Mouse (Mus musculus) neural tube, embryonic 14.5 days (tissue): ENCODE measurements at regions not wholly inside any gene's neighbourhood (a gene's known extent, or its start where the extent isn't known, plus 50 kb on each side); places are given as distances from the start of the nearest gene placed in this dataset.

Experiments
- ATAC-seq: fragments of 200-750 bp; cut with Nextera tagmentation; 2 replicates; pipeline ENCODE4 v1.8.0; 2017; ENCODE audit warnings: low read depth, mild to moderate bottlenecking, moderate TSS enrichment, moderate library complexity
- H3K27ac ChIP-seq: fragments of 300-500 bp; sonication (generic); 2 replicates; pipeline ENCODE4 v1.5.1; 2014; ENCODE audit warnings: low read depth, mild to moderate bottlenecking, control low read depth, low read length, moderate library complexity, mixed read lengths
- H3K27me3 ChIP-seq: fragments of 300-500 bp; sonication (generic); 2 replicates; pipeline ENCODE4 v1.6.1; 2014; ENCODE audit warnings: low read length; ENCODE audit not compliant: control insufficient read depth, insufficient read depth
- H3K36me3 ChIP-seq: fragments of 300-500 bp; sonication (generic); 2 replicates; pipeline ENCODE4 v1.6.1; 2014; ENCODE audit warnings: low read length, mixed read lengths; ENCODE audit not compliant: control insufficient read depth, insufficient read depth
- H3K4me1 ChIP-seq: fragments of 300-500 bp; sonication (generic); 2 replicates; pipeline ENCODE4 v1.6.1; 2014; ENCODE audit warnings: low read length; ENCODE audit not compliant: control insufficient read depth, insufficient read depth
- H3K4me2 ChIP-seq: fragments of 300-500 bp; sonication (generic); 2 replicates; pipeline ENCODE4 v1.6.1; 2014; ENCODE audit warnings: mild to moderate bottlenecking, low read depth, low read length, control low read depth
- H3K4me3 ChIP-seq: fragments of 300-500 bp; sonication (generic); 2 replicates; pipeline ENCODE4 v1.5.1; 2014; ENCODE audit warnings: low read depth, low read length, control low read depth, mixed read lengths
- H3K9ac ChIP-seq: fragments of 300-500 bp; sonication (generic); replicated peaks from 2 replicates; pipeline ENCODE4 v1.6.1; 2014; ENCODE audit warnings: low read depth, mild to moderate bottlenecking, control low read depth, low read length, mixed read lengths
- H3K9me3 ChIP-seq: fragments of 300-500 bp; sonication (generic); 2 replicates; pipeline ENCODE4 v1.6.1; 2016; ENCODE audit warnings: low read length; ENCODE audit not compliant: control insufficient read depth
- WGBS: fragments of 180-500 bp; shearing (Covaris S2); extraction: QIAGEN DNeasy Blood & Tissue Kit; methylation state at CpG from one replicate; pipeline ENCODE4 v1.1.7; 2014; 5-methylcytosine and 5-hydroxymethylcytosine counted together

DNA sequence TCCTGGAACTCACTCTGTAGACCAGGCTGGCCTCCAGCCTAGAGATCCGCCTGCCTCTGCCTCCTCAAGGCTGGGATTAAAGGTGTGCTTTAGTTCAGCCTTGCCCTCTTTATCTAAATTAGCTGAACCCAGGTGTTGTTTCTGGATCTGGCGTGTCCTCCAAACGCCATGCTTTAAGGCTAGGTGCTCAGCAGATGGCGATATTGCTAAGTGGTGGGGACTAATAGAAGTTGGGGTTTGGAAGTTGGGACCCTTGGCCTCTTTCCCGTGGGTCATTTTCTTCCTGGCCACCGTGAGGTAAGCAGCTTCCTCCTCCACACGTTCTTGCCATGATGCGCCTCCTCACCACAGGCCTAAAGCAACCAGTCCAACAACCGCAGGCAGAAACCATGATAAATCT, 91.3 kb downstream of the Cd83 start:
- H3K4me1 ChIP-seq, result no peaks in the 10 kb centered on the region
- H3K27me3 ChIP-seq, result no peaks in the 10 kb centered on the region
- H3K4me2 ChIP-seq, result no peak overlapping the region
- no peaks in the 10 kb centered on the region for H3K9me3 ChIP-seq
- WGBS, result 79% methylated on average over 9 of the region's 9 CpGs
- no peaks in the 10 kb centered on the region for H3K36me3 ChIP-seq
- H3K4me3 ChIP-seq, result no peak overlapping the region
- no peak overlapping the region for H3K9ac ChIP-seq
- no peak overlapping the region for H3K27ac ChIP-seq
- ATAC-seq, result no peak

DNA sequence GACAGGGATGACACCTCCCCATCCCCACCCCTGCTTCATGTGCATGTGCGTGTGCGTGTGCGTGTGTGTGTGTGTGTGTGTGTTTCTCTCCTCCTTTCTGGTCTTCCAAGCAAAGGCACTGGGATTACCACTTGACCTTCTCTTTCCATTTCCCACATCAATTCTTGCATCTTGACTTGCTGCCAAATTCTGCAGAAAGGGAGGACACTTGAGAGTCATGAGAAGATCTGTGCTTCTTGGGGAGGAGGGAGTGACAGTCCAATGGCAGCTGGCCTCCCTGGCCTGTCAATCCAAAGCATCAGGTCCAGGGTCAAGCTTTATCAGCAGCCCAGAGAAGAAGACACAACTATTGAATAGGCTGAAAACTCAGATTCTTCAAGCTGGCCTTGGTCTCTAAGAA, 102.7 kb downstream of the Cd83 start:
- Histone ChIP-seq H3K9ac (no peak overlapping the region), H3K4me2 (no peak overlapping the region), H3K27ac (no peak overlapping the region), H3K27me3 (no peaks in the 10 kb centered on the region), H3K4me3 (no peak overlapping the region), H3K36me3 (no peaks in the 10 kb centered on the region), H3K9me3 (no peaks in the 10 kb centered on the region), H3K4me1 (no peaks in the 10 kb centered on the region)
- WGBS, result 96% methylated on average over 3 of the region's 3 CpGs
- no peak for ATAC-seq

DNA sequence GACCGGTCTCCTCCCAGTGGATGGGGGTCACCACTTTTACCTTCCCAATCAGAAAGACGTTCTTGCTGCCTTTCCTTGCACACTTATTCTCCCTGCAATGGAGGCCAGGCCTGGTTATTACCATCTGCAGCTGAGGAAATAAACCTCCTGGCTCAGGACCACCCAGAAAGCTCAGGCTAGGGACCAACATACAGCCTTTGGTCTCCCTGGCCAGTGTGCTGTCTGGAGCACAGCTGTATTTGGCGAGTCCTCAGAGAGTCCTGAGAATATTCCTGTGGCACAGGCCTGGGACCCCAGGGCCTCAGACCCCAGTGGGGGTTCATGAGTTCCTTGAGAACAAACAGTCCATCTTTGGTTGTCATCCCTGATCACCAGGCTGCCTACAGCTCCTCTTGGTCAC, 107.4 kb downstream of the Cd83 start:
- 63% methylated on average over 3 of the region's 3 CpGs for WGBS
- Histone ChIP-seq H3K9me3 (no peaks in the 10 kb centered on the region), H3K9ac (no peak overlapping the region), H3K27ac (no peak overlapping the region), H3K4me3 (no peak overlapping the region), H3K4me2 (no peak overlapping the region), H3K36me3 (no peaks in the 10 kb centered on the region), H3K4me1 (no peaks in the 10 kb centered on the region), H3K27me3 (no peaks in the 10 kb centered on the region)
- no peak for ATAC-seq

DNA sequence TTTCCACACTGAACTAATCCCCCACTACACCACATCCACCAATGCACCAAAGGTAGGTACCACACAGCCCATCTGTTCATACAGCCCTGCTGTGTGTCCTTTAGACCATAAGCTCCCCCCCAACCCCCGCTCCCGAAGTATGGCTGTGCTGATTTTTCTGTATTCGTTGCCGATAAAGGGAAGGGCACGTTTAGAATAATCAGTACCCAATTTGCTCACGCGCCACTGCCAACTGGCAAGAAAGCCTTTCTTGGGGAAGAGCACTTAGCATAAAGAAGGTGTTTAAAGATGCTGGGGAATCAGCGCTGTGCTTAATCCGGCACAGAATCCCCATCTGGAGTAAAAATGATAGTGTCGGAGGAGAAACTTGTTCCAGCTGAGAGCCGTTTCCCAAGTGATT, 111.4 kb downstream of the Cd83 start:
- no peak overlapping the region for H3K9ac ChIP-seq
- no peak for ATAC-seq
- H3K9me3 ChIP-seq, result no peaks in the 10 kb centered on the region
- 64% methylated on average over 11 of the region's 11 CpGs for WGBS
- no peaks in the 10 kb centered on the region for H3K27me3 ChIP-seq
- no peaks in the 10 kb centered on the region for H3K4me1 ChIP-seq
- no peak overlapping the region for H3K27ac ChIP-seq
- H3K36me3 ChIP-seq, result no peaks in the 10 kb centered on the region
- H3K4me2 ChIP-seq, result no peak overlapping the region
- no peak overlapping the region for H3K4me3 ChIP-seq

DNA sequence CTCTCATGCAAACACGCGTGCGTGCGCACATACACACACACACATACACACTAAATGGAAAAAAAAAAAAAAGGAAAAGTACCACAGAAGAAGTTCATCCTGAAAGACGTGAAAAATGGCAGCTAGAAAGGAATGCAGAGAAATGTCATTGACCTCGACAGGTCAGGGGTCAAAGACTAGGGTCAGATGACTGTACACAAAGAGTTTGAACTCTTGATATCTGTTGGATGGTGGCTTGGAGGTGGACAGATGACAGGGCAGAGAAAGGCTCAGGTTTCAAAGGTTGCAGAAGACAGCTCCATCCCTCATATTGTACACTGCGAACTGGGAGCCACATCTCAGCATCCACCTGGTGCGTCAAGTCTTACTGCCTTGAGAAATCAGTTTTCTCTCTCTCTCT, 112.5 kb downstream of the Cd83 start:
- no peaks in the 10 kb centered on the region for H3K4me1 ChIP-seq
- H3K27me3 ChIP-seq, result no peaks in the 10 kb centered on the region
- H3K4me3 ChIP-seq, result no peak overlapping the region
- no peak overlapping the region for H3K9ac ChIP-seq
- H3K27ac ChIP-seq, result no peak overlapping the region
- H3K9me3 ChIP-seq, result no peaks in the 10 kb centered on the region
- no peak overlapping the region for H3K4me2 ChIP-seq
- H3K36me3 ChIP-seq, result no peaks in the 10 kb centered on the region
- ATAC-seq, result no peak
- 88% methylated on average over 8 of the region's 8 CpGs for WGBS

DNA sequence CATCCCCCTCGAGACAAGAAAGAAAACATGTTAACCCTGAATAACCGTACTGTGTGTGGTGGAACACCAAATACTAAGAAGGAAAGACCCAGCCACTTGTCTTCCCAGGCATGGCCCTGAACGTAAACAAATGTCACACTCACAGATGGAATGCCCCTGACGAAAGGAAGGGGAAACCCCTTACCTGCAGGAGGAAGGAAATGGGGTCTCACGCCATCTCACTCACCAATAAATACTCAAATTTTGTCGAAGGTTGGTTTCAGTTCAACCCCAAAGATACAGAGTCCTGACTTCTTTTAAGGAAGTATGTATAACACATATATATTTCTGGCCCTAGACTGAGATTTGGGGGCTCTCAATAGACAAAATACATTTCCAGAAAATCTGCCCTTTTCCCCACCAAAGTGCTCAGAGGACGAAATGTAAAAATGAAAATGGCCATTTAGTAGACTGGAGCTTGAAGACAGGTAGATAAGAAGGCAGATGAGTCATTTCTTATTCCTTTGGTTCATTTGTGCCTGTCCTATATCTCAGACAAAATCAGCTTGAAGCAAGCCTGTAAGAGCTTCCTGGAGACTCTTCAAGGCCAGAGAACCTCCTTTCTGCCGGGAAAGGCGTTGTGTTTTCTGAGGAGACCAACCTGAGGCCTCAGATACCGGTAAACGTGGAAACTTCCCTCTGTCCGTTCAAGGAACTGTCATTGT, 114.1 kb downstream of the Cd83 start:
- Histone ChIP-seq H3K4me1 (peaks cover 2% of the 10 kb centered on the region; the same call in 1 of the 2 replicates), H3K4me2 (no peak overlapping the region), H3K27ac (no peak overlapping the region), H3K9me3 (no peaks in the 10 kb centered on the region), H3K36me3 (no peaks in the 10 kb centered on the region), H3K9ac (no peak overlapping the region), H3K4me3 (no peak overlapping the region), H3K27me3 (no peaks in the 10 kb centered on the region)
- 87% methylated on average over 12 of the region's 12 CpGs for WGBS
- no peak for ATAC-seq

DNA sequence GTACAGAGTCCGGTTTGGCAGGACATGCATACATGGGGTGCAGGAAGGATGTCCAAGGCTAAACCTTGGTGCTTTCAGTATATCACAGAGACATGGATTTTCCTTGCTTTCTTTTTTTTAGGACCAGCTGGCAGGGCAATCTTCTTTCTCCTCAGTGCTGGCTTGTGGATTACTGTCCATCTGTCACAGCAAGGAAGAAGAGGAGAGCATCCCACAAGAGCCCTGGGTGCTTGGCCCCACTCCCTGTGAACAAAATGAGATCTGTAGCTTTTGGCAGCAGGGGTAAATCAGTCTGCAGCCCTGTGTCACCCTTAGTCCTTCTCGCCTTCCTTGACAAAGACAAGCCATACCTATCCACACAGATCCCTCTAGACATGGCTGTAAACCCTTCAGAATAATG, 115.5 kb downstream of the Cd83 start:
- no peak for ATAC-seq
- Histone ChIP-seq H3K4me2 (no peak overlapping the region), H3K9ac (no peak overlapping the region), H3K27ac (no peak overlapping the region), H3K9me3 (no peaks in the 10 kb centered on the region), H3K4me1 (peaks cover 2% of the 10 kb centered on the region; the same call in 1 of the 2 replicates), H3K27me3 (no peaks in the 10 kb centered on the region), H3K4me3 (no peak overlapping the region), H3K36me3 (no peaks in the 10 kb centered on the region)
- WGBS, result 89% methylated on average over 2 of the region's 2 CpGs

DNA sequence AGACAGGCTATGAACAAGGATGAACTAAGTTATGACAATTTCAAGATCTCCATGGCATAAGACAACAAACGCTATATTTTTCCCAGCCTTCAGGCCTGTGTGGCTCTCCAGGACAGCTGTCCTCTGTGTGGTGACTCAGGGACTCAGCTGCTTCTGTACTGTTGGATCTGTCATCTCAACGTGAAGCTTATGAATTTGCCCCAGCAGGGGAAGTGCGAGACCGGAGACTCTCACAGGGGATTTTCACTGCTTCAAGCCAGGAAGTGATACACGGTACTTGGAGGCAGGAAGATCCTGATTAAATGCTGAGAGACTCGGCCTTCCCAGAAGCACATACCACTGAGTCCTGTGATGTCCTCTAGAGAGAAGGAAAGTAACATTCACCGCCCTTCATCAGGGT, 116.2 kb downstream of the Cd83 start:
- no peak overlapping the region for H3K27ac ChIP-seq
- no peak for ATAC-seq
- no peaks in the 10 kb centered on the region for H3K9me3 ChIP-seq
- no peak overlapping the region for H3K4me2 ChIP-seq
- 82% methylated on average over 7 of the region's 7 CpGs for WGBS
- H3K27me3 ChIP-seq, result no peaks in the 10 kb centered on the region
- no peaks in the 10 kb centered on the region for H3K36me3 ChIP-seq
- peaks cover 2% of the 10 kb centered on the region; the same call in 1 of the 2 replicates for H3K4me1 ChIP-seq
- H3K4me3 ChIP-seq, result no peak overlapping the region
- no peak overlapping the region for H3K9ac ChIP-seq

DNA sequence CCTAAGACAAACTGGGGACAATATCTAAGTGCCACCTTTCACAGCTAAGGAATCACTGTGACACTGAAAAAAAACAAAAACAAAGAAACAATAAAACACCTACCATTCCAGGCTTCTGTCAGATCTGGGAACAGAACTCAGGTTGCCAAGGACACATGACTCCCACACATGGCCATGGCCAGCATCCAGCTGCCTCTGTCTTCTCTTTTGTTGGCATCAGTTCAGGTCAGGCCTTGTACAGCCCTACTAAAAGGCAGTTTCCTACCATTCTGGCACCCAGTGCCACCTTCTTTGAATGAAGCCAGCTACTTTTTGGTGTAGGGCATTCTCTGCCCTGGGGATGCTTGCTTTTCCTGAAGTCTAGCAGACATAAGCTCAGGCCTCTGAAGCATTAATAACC, 118.8 kb downstream of the Cd83 start:
- no peaks in the 10 kb centered on the region for H3K36me3 ChIP-seq
- H3K27me3 ChIP-seq, result no peaks in the 10 kb centered on the region
- no peaks in the 10 kb centered on the region for H3K9me3 ChIP-seq
- no peak for ATAC-seq
- H3K4me1 ChIP-seq, result peaks cover 2% of the 10 kb centered on the region; the same call in 1 of the 2 replicates
- H3K4me3 ChIP-seq, result no peak overlapping the region
- no peak overlapping the region for H3K4me2 ChIP-seq
- no peak overlapping the region for H3K9ac ChIP-seq
- H3K27ac ChIP-seq, result no peak overlapping the region
